Mouse (Mus musculus): ENCODE results near the gene Rapsn. TPM values are rescaled to one million over a fixed set of nuclear protein-coding genes. Genes with fewer than 3 reads are reported as not detected.

The Rapsn gene
- polyA plus RNA-seq, 1 experiment = 0.42 TPM

DNA sequence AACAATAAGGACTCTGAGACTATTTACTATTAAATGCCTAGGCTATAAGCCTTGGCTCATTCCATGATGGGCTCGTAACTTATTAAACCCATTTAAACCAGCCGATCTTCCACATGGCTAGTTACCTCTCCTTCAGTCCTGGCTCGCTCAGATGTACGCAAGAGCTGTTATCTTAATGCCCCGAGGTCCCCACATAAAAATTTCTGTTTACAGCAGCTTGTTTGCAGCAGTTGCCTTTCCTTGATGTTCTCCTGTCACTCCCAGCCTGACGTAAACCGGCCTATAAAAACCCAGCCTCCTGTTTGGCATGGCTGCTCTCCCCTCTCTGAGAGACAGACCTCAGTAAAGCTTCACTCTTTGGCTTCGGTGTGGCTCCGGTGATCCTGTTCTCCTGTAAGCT lies 11.9 kb downstream of the Rapsn start:
- Histone ChIP-seq H3K27me3 (ENCODE audit: control insufficient read depth, insufficient read depth, low read length, poor library complexity, severe bottlenecking) (no peaks in the 10 kb centered on the region), H3K4me3 (ENCODE audit: low read depth, low read length) (no peak overlapping the region), H3K36me3 (ENCODE audit: control insufficient read depth, insufficient read depth, low read length, poor library complexity, severe bottlenecking) (no peaks in the 10 kb centered on the region), H3K27ac (ENCODE audit: insufficient read depth, low read length) (no peak overlapping the region), H3K4me1 (ENCODE audit: control insufficient read depth, insufficient read depth, low read length) (peaks cover 4% of the 10 kb centered on the region), H3K9ac (ENCODE audit: low read depth, poor library complexity, severe bottlenecking) (no peak overlapping the region), H3K9me3 (replicated peaks; ENCODE audit: control insufficient read depth, insufficient read depth, low read length, poor library complexity, severe bottlenecking) (no peaks in the 10 kb centered on the region)
- no peak for TF ChIP-seq EP300 (IDR thresholded peaks at IDR 0.05; ENCODE audit: insufficient read depth, low read depth, low read length)
- no peak for TF ChIP-seq CTCF (IDR thresholded peaks at IDR 0.05; ENCODE audit: low read depth, low read length)
- no peak for TF ChIP-seq POLR2A (IDR thresholded peaks at IDR 0.05; ENCODE audit: insufficient read depth, low read length)

DNA sequence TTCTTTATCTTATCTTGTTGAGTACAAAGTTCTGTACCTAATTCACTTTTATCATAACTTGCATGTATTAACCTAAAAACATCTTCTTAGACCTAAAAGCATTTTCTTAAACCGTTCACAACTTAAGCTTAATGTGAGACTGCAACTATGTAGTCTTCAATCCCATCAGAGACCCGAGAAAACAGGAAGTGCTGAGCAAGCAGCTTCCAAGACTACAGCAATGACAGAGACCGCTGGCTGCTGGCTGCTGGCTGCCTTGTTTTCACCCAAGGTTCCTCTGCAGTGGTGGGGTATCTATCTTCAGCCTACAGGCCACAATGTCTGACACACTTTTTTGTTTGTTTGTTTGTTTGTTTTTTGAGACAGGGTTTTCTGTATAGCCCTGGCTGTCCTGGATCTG lies 16.5 kb downstream of the Rapsn start:
- no peak overlapping the region for H3K4me3 ChIP-seq (ENCODE audit: low read depth, low read length)
- TF ChIP-seq EP300 (IDR thresholded peaks at IDR 0.05; ENCODE audit: insufficient read depth, low read depth, low read length) = no peak
- TF ChIP-seq POLR2A (IDR thresholded peaks at IDR 0.05; ENCODE audit: insufficient read depth, low read length) = no peak
- TF ChIP-seq CTCF (IDR thresholded peaks at IDR 0.05; ENCODE audit: low read depth, low read length) = no peak
- no peak overlapping the region for H3K9ac ChIP-seq (ENCODE audit: low read depth, poor library complexity, severe bottlenecking)
- H3K36me3 ChIP-seq (ENCODE audit: control insufficient read depth, insufficient read depth, low read length, poor library complexity, severe bottlenecking) = peaks cover 15% of the 10 kb centered on the region
- H3K9me3 ChIP-seq (replicated peaks; ENCODE audit: control insufficient read depth, insufficient read depth, low read length, poor library complexity, severe bottlenecking) = no peaks in the 10 kb centered on the region
- no peaks in the 10 kb centered on the region for H3K27me3 ChIP-seq (ENCODE audit: control insufficient read depth, insufficient read depth, low read length, poor library complexity, severe bottlenecking)
- no peaks in the 10 kb centered on the region for H3K4me1 ChIP-seq (ENCODE audit: control insufficient read depth, insufficient read depth, low read length)
- no peak overlapping the region for H3K27ac ChIP-seq (ENCODE audit: insufficient read depth, low read length)

DNA sequence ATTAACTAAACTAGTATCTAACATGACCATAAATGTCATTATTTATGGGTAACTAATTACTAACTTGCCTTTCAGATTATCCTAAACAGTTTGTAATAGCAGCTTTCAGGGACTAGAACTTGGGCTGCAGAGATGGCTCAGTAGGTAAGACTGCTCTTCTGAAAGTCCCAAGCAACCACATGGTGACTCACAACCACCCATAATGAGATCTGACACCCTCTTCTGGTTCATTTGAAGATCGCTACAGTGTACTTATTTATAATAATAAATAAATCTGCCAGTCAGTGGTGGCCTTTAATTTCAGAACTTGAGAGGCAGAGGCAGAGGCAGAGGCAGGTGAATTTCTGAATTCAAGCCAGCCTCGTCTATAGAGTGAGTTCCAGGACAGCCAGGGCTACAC lies 17.3 kb downstream of the Rapsn start:
- no peak overlapping the region for H3K9ac ChIP-seq (ENCODE audit: low read depth, poor library complexity, severe bottlenecking)
- no peaks in the 10 kb centered on the region for H3K27me3 ChIP-seq (ENCODE audit: control insufficient read depth, insufficient read depth, low read length, poor library complexity, severe bottlenecking)
- H3K27ac ChIP-seq (ENCODE audit: insufficient read depth, low read length) = no peak overlapping the region
- no peak overlapping the region for H3K4me3 ChIP-seq (ENCODE audit: low read depth, low read length)
- no peaks in the 10 kb centered on the region for H3K4me1 ChIP-seq (ENCODE audit: control insufficient read depth, insufficient read depth, low read length)
- H3K9me3 ChIP-seq (replicated peaks; ENCODE audit: control insufficient read depth, insufficient read depth, low read length, poor library complexity, severe bottlenecking) = no peaks in the 10 kb centered on the region
- H3K36me3 ChIP-seq (ENCODE audit: control insufficient read depth, insufficient read depth, low read length, poor library complexity, severe bottlenecking) = peaks cover 23% of the 10 kb centered on the region
- TF ChIP-seq EP300 (IDR thresholded peaks at IDR 0.05; ENCODE audit: insufficient read depth, low read depth, low read length) (no peak), CTCF (IDR thresholded peaks at IDR 0.05; ENCODE audit: low read depth, low read length) (no peak), POLR2A (IDR thresholded peaks at IDR 0.05; ENCODE audit: insufficient read depth, low read length) (no peak)

DNA sequence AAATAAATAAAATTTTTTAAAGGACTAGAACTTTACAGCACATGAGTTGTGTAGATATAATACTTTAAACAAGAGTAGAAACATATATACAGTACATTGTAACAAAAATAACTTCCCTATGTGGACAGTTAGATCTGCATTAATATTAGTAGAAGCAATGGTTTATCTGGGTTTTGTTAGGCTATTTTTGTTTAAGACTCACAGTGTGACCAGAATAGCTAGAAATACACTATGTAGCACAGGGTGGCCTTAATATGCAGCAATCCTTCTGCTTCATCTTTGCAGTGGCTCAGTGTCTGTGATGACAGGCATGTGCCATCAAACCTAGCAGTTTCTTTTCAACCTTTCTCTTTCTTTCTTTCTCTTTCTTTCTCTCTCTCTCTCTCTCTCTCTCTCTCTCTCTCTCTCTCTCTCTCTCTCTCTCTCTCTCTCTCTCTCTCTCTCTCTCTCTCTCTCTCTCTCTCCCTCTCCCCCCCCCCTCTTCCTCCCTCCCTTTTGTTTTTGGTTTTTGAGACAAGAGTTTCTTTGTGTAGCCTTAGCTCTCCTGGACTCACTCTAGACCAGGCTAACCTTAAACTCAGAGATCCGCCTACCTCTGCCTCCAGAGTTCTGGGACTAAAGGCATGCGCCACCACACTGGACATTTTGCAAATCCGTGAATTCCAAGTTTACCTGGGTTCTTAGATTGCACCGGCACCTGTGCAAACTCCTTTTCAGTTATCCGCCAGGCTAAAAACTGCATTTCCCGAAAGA lies 17.9 kb downstream of the Rapsn start:
- Histone ChIP-seq H3K9ac (ENCODE audit: low read depth, poor library complexity, severe bottlenecking) (peak overlapping the region; percentile 69), H3K4me1 (ENCODE audit: control insufficient read depth, insufficient read depth, low read length) (no peaks in the 10 kb centered on the region), H3K27ac (ENCODE audit: insufficient read depth, low read length) (no peak overlapping the region), H3K9me3 (replicated peaks; ENCODE audit: control insufficient read depth, insufficient read depth, low read length, poor library complexity, severe bottlenecking) (no peaks in the 10 kb centered on the region), H3K4me3 (ENCODE audit: low read depth, low read length) (peak overlapping the region; percentile 95), H3K27me3 (ENCODE audit: control insufficient read depth, insufficient read depth, low read length, poor library complexity, severe bottlenecking) (no peaks in the 10 kb centered on the region), H3K36me3 (ENCODE audit: control insufficient read depth, insufficient read depth, low read length, poor library complexity, severe bottlenecking) (peaks cover 27% of the 10 kb centered on the region)
- no peak for TF ChIP-seq POLR2A (IDR thresholded peaks at IDR 0.05; ENCODE audit: insufficient read depth, low read length)
- TF ChIP-seq EP300 (IDR thresholded peaks at IDR 0.05; ENCODE audit: insufficient read depth, low read depth, low read length) = no peak
- TF ChIP-seq CTCF (IDR thresholded peaks at IDR 0.05; ENCODE audit: low read depth, low read length) = no peak

DNA sequence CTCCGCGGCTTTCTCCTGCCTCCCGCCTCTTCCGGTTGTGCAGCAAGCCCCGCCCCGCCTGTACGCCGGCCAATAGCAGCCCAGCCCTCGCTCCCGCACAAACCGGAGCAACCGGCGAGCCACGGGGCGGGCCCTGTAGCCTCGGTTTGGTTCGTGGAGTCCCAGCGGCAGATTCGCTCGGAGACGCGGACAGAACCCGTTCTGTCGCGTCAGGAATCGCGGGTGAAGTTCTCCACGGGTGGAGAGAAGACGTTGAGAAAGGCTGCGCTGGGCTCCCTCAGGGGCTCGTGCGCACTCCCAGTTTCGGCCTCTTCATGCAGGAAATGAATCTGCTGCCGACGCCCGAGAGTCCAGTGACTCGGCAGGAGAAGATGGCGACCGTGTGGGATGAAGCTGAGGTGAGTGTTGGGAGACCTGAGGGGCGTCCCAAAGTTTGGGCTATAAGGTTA lies 18.5 kb downstream of the Rapsn start, which contains the start of gene Psmc3:
TSS of gene Psmc3 (plus strand) at position 76 of the 449 bp plus-strand sequence.
- no peak for TF ChIP-seq EP300 (IDR thresholded peaks at IDR 0.05; ENCODE audit: insufficient read depth, low read depth, low read length)
- TF ChIP-seq POLR2A (IDR thresholded peaks at IDR 0.05; ENCODE audit: insufficient read depth, low read length) = no peak
- TF ChIP-seq CTCF (IDR thresholded peaks at IDR 0.05; ENCODE audit: low read depth, low read length) = no peak
- Histone ChIP-seq H3K4me1 (ENCODE audit: control insufficient read depth, insufficient read depth, low read length) (no peaks in the 10 kb centered on the region), H3K27ac (ENCODE audit: insufficient read depth, low read length) (no peak within 1 kb of the TSS), H3K36me3 (ENCODE audit: control insufficient read depth, insufficient read depth, low read length, poor library complexity, severe bottlenecking) (peaks cover 32% of the 10 kb centered on the region), H3K27me3 (ENCODE audit: control insufficient read depth, insufficient read depth, low read length, poor library complexity, severe bottlenecking) (no peaks in the 10 kb centered on the region), H3K9ac (ENCODE audit: low read depth, poor library complexity, severe bottlenecking) (peak within 1 kb of the TSS; percentile 69), H3K4me3 (ENCODE audit: low read depth, low read length) (peak within 1 kb of the TSS; percentile 98), H3K9me3 (replicated peaks; ENCODE audit: control insufficient read depth, insufficient read depth, low read length, poor library complexity, severe bottlenecking) (no peaks in the 10 kb centered on the region)

DNA sequence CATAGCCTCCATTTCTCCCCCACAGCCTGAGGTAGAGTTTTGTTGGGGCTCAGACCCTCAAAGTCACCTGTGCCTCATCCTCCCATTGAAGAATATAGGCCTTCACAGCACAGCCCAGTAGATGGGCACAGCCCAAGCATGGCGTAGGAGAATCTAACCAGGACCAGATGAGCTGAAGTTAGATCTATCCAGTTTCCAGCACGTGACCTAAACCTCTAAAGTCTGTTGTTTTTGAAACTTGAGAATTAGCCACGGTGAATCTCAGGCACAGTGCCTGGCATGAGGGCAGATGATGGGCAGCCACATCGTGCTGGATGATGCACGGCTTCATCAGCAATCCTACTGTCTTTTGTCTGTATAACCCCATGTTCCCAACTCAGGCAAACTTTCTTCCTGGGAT lies 23.0 kb downstream of the Rapsn start:
- Histone ChIP-seq H3K27ac (ENCODE audit: insufficient read depth, low read length) (no peak overlapping the region), H3K9me3 (replicated peaks; ENCODE audit: control insufficient read depth, insufficient read depth, low read length, poor library complexity, severe bottlenecking) (no peaks in the 10 kb centered on the region), H3K4me3 (ENCODE audit: low read depth, low read length) (no peak overlapping the region), H3K36me3 (ENCODE audit: control insufficient read depth, insufficient read depth, low read length, poor library complexity, severe bottlenecking) (peaks cover 38% of the 10 kb centered on the region), H3K4me1 (ENCODE audit: control insufficient read depth, insufficient read depth, low read length) (no peaks in the 10 kb centered on the region), H3K27me3 (ENCODE audit: control insufficient read depth, insufficient read depth, low read length, poor library complexity, severe bottlenecking) (no peaks in the 10 kb centered on the region), H3K9ac (ENCODE audit: low read depth, poor library complexity, severe bottlenecking) (no peak overlapping the region)
- TF ChIP-seq EP300 (IDR thresholded peaks at IDR 0.05; ENCODE audit: insufficient read depth, low read depth, low read length) (no peak), POLR2A (IDR thresholded peaks at IDR 0.05; ENCODE audit: insufficient read depth, low read length) (no peak), CTCF (IDR thresholded peaks at IDR 0.05; ENCODE audit: low read depth, low read length) (no peak)
